Mouse (Mus musculus) limb, embryonic 10.5 days (tissue): ENCODE measurements at regions not wholly inside any gene's neighbourhood (a gene's known extent, or its start where the extent isn't known, plus 50 kb on each side); places are given as distances from the start of the nearest gene placed in this dataset.

ENCODE experiments used
- DNase-seq: peaks from one replicate; pipeline ENCODE4 v3.0.0-alpha.2; 2017; ENCODE audit warnings: low spot score
- H3K27ac ChIP-seq: fragments of 300-500 bp; sonication (generic); 2 replicates; pipeline ENCODE4 v1.5.1; 2016; ENCODE audit warnings: mild to moderate bottlenecking
- H3K27me3 ChIP-seq: fragments of 300-500 bp; sonication (generic); 2 replicates; pipeline ENCODE4 v1.6.1; 2016; ENCODE audit warnings: low read depth, mild to moderate bottlenecking; ENCODE audit not compliant: poor library complexity, severe bottlenecking
- H3K36me3 ChIP-seq: fragments of 300-500 bp; sonication (generic); 2 replicates; pipeline ENCODE4 v1.6.1; 2016; ENCODE audit warnings: mild to moderate bottlenecking, moderate library complexity
- H3K4me1 ChIP-seq: fragments of 300-500 bp; sonication (generic); 2 replicates; pipeline ENCODE4 v1.6.1; 2016
- H3K4me3 ChIP-seq: fragments of 300-500 bp; sonication (generic); 2 replicates; pipeline ENCODE4 v1.5.1; 2016; ENCODE audit warnings: mild to moderate bottlenecking, moderate library complexity
- H3K9me3 ChIP-seq: fragments of 300-500 bp; sonication (generic); replicated peaks from 2 replicates; pipeline ENCODE4 v1.6.1; 2016; ENCODE audit warnings: mild to moderate bottlenecking
- WGBS: fragments of 180-500 bp; shearing (Covaris S2); methylation state at CpG from one replicate; pipeline ENCODE4 v1.1.7; 2016; 5-methylcytosine and 5-hydroxymethylcytosine counted together

DNA sequence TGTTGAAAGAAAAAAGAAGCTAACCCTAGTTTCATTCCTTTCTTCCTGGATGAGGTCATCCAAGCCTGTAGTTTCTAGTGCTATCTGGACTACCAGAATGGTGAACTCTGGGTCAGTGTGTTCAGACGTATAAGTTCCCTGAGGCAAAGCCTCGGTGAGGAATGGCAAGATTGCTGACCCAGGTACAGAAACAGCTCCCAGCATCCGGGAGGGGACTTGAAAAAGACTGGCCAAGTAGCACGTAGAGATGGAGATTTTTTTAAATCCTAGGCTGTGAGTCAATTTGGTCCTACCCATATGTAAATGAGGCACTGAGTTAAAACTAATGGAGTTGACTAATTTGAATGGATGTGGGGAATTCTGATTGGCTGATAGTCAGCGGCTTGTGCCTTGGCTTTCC, 55.0 kb upstream of the Gm11084 start:
- 39% methylated on average over 5 of the region's 5 CpGs for WGBS
- Histone ChIP-seq H3K27ac (no peak overlapping the region), H3K27me3 (0 out of 2 replicates have a peak, but pooled peaks cover 6% of the 10 kb centered on the region), H3K9me3 (no peaks in the 10 kb centered on the region), H3K36me3 (no peaks in the 10 kb centered on the region), H3K4me1 (peaks cover 17% of the 10 kb centered on the region), H3K4me3 (no peak overlapping the region)
- DNase-seq = no peak

DNA sequence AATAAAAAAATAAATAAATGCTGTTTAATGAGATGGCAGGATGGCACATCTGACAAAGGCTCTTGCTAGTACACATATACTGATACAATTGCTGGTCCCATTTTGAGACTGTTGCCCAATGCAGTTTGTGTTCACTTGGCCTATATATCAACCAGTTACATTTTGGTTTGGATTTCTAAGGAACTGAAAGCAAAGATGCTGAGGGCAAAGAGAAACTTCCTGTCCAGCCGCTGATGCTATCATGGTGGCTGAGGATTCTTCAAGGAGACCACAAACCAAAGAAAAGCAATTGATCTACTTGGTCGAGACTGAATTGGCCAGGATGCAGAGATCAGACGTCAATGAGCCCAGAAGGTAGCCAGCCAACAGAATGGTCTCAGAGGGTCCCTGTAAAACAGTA, 53.5 kb upstream of the Gm11084 start:
- H3K27ac ChIP-seq = no peak overlapping the region
- H3K4me1 ChIP-seq = peaks cover 13% of the 10 kb centered on the region
- 0 out of 2 replicates have a peak, but pooled peaks cover 6% of the 10 kb centered on the region for H3K27me3 ChIP-seq
- no peaks in the 10 kb centered on the region for H3K9me3 ChIP-seq
- no peaks in the 10 kb centered on the region for H3K36me3 ChIP-seq
- DNase-seq = no peak
- no peak overlapping the region for H3K4me3 ChIP-seq
- WGBS = 81% methylated on average over 3 of the region's 3 CpGs

DNA sequence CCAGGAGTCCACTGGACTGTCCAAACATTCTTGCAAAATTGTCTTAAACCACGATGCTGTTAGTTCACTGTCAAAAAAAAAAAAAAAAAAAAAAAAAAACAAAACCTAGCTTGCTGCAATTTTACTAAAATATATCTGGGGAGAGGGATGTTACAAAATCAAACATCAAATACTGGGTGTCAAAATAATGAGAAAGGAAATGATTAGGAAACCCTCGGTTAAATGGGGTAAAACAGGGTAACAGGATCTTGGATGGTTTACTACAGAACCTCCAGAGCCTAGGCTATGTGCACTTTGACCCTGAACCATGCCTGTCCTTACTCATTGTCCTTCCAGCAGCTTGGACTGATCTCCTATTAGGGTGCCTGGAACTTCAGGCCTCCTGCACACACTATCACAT, 52.8 kb upstream of the Gm11084 start:
- DNase-seq = no peak
- Histone ChIP-seq H3K27ac (no peak overlapping the region), H3K27me3 (0 out of 2 replicates have a peak, but pooled peaks cover 6% of the 10 kb centered on the region), H3K9me3 (no peaks in the 10 kb centered on the region), H3K36me3 (no peaks in the 10 kb centered on the region), H3K4me3 (no peak overlapping the region), H3K4me1 (peaks cover 13% of the 10 kb centered on the region)
- 74% methylated on average over 2 of the region's 2 CpGs for WGBS

DNA sequence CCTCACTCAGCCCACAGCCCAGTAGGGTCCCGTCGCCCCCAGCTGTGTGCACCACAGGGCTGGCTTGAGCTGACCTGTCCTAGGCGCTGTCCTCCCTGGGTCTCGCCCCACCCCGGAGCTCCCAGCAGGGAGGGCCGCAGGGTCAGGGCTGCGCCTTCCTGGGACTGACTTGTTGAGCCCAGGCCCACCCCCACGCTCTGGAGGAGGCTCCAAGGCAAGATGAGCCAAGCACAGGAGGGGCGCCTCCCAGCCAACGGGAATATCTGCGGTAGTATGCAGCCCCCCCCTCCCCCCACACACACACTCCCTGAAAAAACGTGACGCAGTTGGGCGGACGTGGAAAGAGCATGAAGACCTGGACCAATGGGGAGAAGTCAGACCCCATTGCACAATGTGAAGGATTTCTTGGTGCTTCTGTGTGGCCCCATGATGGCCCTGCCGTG, 51.8 kb upstream of the Gm11084 start:
- peak overlapping the region; percentile 45 for H3K4me3 ChIP-seq
- peak; percentile 62 for DNase-seq
- 8% methylated on average over 16 of the region's 16 CpGs for WGBS
- H3K27me3 ChIP-seq = 0 out of 2 replicates have a peak, but pooled peaks cover 6% of the 10 kb centered on the region
- peak overlapping the region; percentile 78 for H3K27ac ChIP-seq
- peaks cover 18% of the 10 kb centered on the region for H3K4me1 ChIP-seq
- no peaks in the 10 kb centered on the region for H3K36me3 ChIP-seq
- H3K9me3 ChIP-seq = no peaks in the 10 kb centered on the region

DNA sequence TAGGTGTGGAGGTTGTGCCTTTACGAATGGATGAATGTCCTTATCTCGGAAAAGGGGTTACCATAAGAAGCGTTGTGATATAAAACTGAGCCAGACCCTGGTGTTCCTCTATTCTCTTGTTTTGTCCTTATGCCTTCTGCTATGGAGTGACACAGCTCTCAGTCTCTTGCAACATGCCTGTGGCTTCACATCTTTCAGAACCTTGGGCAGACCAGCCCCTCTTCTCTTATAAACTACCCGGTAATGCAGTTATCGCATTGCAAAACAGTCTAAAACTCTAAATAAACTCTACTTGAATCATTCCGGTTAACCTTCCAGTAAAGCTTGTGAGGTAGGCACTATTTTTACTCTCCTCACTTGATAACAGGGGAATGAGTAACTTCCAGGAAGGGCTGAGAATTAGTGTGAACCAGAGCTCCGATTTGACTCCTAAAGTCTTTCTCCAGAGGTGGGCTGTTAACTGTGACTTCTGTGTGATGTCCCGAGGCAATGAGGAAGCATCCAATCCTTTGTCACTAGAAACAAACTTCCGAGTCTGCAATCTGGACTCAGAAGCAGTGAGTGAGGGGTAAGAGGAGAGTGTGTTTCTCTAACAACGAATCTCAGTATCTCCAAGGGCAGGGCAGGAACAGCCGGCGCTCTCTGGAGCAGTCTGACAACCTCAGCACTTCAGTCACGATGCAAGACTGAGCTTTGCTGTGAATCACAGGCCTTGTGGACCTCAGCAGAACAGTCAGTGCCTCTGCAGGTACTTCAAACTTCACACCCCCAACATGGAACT, 50.9 kb upstream of the Gm11084 start:
- Histone ChIP-seq H3K27me3 (0 out of 2 replicates have a peak, but pooled peaks cover 6% of the 10 kb centered on the region), H3K9me3 (no peaks in the 10 kb centered on the region), H3K4me1 (peaks cover 19% of the 10 kb centered on the region), H3K27ac (peak overlapping the region; percentile 78; the same call in 1 of the 2 replicates), H3K4me3 (no peak overlapping the region), H3K36me3 (no peaks in the 10 kb centered on the region)
- no peak for DNase-seq
- WGBS = 54% methylated on average over 13 of the region's 13 CpGs
